Mouse (Mus musculus) ovary, adult 10 weeks (tissue): ENCODE measurements around the gene Gm45837. TPM values are rescaled to one million over a fixed set of nuclear protein-coding genes. Genes with fewer than 3 reads are reported as not detected.

Source experiments
- polyA plus RNA-seq: library from polyadenylated mRNA; stranded (reverse); fragments of 350-450 nt; fragmentation: Illumina TruSeq; extraction: RNeasy Lipid Tissue Mini Kit (QIAGEN cat#74804); gene quantifications from one replicate; pipeline ENCODE4 v1.2.3, GENCODE M21; 2014

The Gm45837 gene
- polyA plus RNA-seq = not detected

GRCm38 (mm10) chr7:101410267-101410936 lies at the start of gene Gm45837:
Gm45837 (plus strand) TSS chr7:101410886.

GRCm38 (mm10) chr7:101421529-101421928 lies 10.8 kb downstream of the Gm45837 start, which contains the start of gene Pde2a:
Pde2a (plus strand) TSS chr7:101421691.

Other genes starting within 250 kb of the Gm45837 start
- gene Atg16l2, start 108.6 kb upstream of the Gm45837 start, polyA plus RNA-seq = 1.7 TPM
- 0.63 TPM for gene Stard10, start 93.8 kb upstream of the Gm45837 start, polyA plus RNA-seq
- 6.0 TPM for gene Arap1, start 62.8 kb upstream of the Gm45837 start, polyA plus RNA-seq
- 1.1 TPM for gene Pde2a, start 10.8 kb downstream of the Gm45837 start, polyA plus RNA-seq
- gene Art2b, start 174.7 kb downstream of the Gm45837 start, polyA plus RNA-seq = 1.2 TPM